Mouse (Mus musculus) cerebellum, adult 2 months (tissue): ENCODE data around the gene Dst. TPM values are rescaled to one million over a fixed set of nuclear protein-coding genes. Genes with fewer than 3 reads are reported as not detected.

ENCODE experiments used
- DNase-seq, 2 experiments: peaks; one replicate each; pipeline ENCODE4 v3.0.0; 2021
- H3K27ac ChIP-seq: fragments of 200-500 bp; 2 replicates; pipeline ENCODE4 v1.5.1; 2012; ENCODE audit warnings: low read length, control low read depth, inconsistent platforms; ENCODE audit not compliant: insufficient read depth
- H3K27me3 ChIP-seq: fragments of 200-500 bp; 2 replicates; pipeline ENCODE4 v1.6.1; 2012; ENCODE audit warnings: inconsistent platforms, mild to moderate bottlenecking, low read length, moderate library complexity; ENCODE audit not compliant: control insufficient read depth, insufficient read depth
- H3K4me1 ChIP-seq: fragments of 200-500 bp; 2 replicates; pipeline ENCODE4 v1.6.1; 2011; ENCODE audit warnings: low read length; ENCODE audit not compliant: control insufficient read depth, insufficient read depth
- H3K4me3 ChIP-seq: fragments of 200-500 bp; replicated peaks from 2 replicates; pipeline ENCODE3; 2011; ENCODE audit warnings: mild to moderate bottlenecking, low read depth, low read length, control low read depth; ENCODE audit not compliant: insufficient read depth
- CTCF ChIP-seq: fragments of 200-500 bp; IDR thresholded peaks from 2 replicates; pipeline ENCODE4 v1.5.1; 2011; ENCODE audit warnings: low read depth, mild to moderate bottlenecking, control low read depth, low read length, moderate library complexity, borderline replicate concordance; ENCODE audit not compliant: insufficient read depth
- POLR2A ChIP-seq: fragments of 200-500 bp; IDR thresholded peaks from 2 replicates; pipeline ENCODE4 v1.6.1; 2011; ENCODE audit warnings: low read length, control low read depth, borderline replicate concordance; ENCODE audit not compliant: insufficient read depth
- WGBS: fragments of 180-500 bp; shearing (Covaris S2); methylation state at CpG from one replicate; pipeline ENCODE4 v1.1.7; 2018; 5-methylcytosine and 5-hydroxymethylcytosine counted together
- polyA plus RNA-seq: library from polyadenylated mRNA; depleted of rRNA; stranded (reverse); fragments of >200 nt; gene quantifications from 2 replicates; pipeline ENCODE4 v1.2.3, GENCODE M21; 2012

Dst gene
- polyA plus RNA-seq, 1 experiment, result 148 TPM

GRCm38 (mm10) chr1:33944977-33945750, 37.1 kb downstream of the Dst start:
- H3K4me3 ChIP-seq, result no peak overlapping the region
- H3K27ac ChIP-seq, result peak overlapping the region; percentile 63
- H3K4me1 ChIP-seq, result peaks cover 46% of the 10 kb centered on the region
- no peaks in the 10 kb centered on the region for H3K27me3 ChIP-seq
- no peak for DNase-seq
- TF ChIP-seq CTCF, result no peak
- TF ChIP-seq POLR2A, result no peak
- 64% methylated on average over 17 of the region's 17 CpGs for WGBS

GRCm38 (mm10) chr1:33945756-33946155, 37.7 kb downstream of the Dst start:
- Histone ChIP-seq H3K4me3 (no peak overlapping the region), H3K4me1 (peaks cover 43% of the 10 kb centered on the region), H3K27ac (peak overlapping the region; percentile 89), H3K27me3 (no peaks in the 10 kb centered on the region)
- WGBS, result 74% methylated on average over 6 of the region's 6 CpGs
- DNase-seq, result no peak
- no peak for TF ChIP-seq POLR2A

GRCm38 (mm10) chr1:33946601-33947395, 38.8 kb downstream of the Dst start:
- H3K4me3 ChIP-seq, result no peak overlapping the region
- TF ChIP-seq POLR2A, result no peak
- no peak for TF ChIP-seq CTCF
- peaks cover 36% of the 10 kb centered on the region for H3K4me1 ChIP-seq
- H3K27ac ChIP-seq, result peak overlapping the region; percentile 89
- peak; percentile 85 to 93 for DNase-seq
- no peaks in the 10 kb centered on the region for H3K27me3 ChIP-seq
- WGBS, result 17% methylated on average over 12 of the region's 12 CpGs

- TF ChIP-seq POLR2A (no peak), CTCF (peak; percentile 31; the same call in 1 of the 2 replicates)
- peaks cover 32% of the 10 kb centered on the region for H3K4me1 ChIP-seq
- no peaks in the 10 kb centered on the region for H3K27me3 ChIP-seq
- DNase-seq, result peak; percentile 56 to 70
- WGBS, result 54% methylated on average over 6 of the region's 6 CpGs
- H3K4me3 ChIP-seq, result no peak overlapping the region
- peak overlapping the region; percentile 89 for H3K27ac ChIP-seq
Observed at GRCm38 (mm10) chr1:33947838-33948237, 39.8 kb downstream of the Dst start.

GRCm38 (mm10) chr1:33948511-33948910, 40.5 kb downstream of the Dst start:
- TF ChIP-seq CTCF (no peak), POLR2A (no peak)
- Histone ChIP-seq H3K27ac (peak overlapping the region; percentile 61; the same call in 1 of the 2 replicates), H3K4me3 (no peak overlapping the region), H3K27me3 (no peaks in the 10 kb centered on the region), H3K4me1 (peaks cover 31% of the 10 kb centered on the region)
- DNase-seq, result no peak
- WGBS, result 48% methylated on average over 5 of the region's 5 CpGs

GRCm38 (mm10) chr1:33955626-33956025, 47.6 kb downstream of the Dst start:
- Histone ChIP-seq H3K4me3 (no peak overlapping the region), H3K4me1 (no peaks in the 10 kb centered on the region), H3K27me3 (no peaks in the 10 kb centered on the region), H3K27ac (no peak overlapping the region)
- DNase-seq, result peak in 1 of 2 experiments; percentile 64
- 47% methylated on average over 6 of the region's 6 CpGs for WGBS
- TF ChIP-seq CTCF (no peak), POLR2A (no peak)

GRCm38 (mm10) chr1:33960439-33960838, 52.4 kb downstream of the Dst start:
- no peak overlapping the region for H3K4me3 ChIP-seq
- no peak for DNase-seq
- TF ChIP-seq CTCF, result no peak
- TF ChIP-seq POLR2A, result no peak
- H3K27ac ChIP-seq, result no peak overlapping the region
- H3K27me3 ChIP-seq, result no peaks in the 10 kb centered on the region
- 49% methylated on average over 8 of the region's 8 CpGs for WGBS
- H3K4me1 ChIP-seq, result peaks cover 5% of the 10 kb centered on the region; the same call in 1 of the 2 replicates

- Histone ChIP-seq H3K27me3 (no peaks in the 10 kb centered on the region), H3K27ac (no peak overlapping the region), H3K4me3 (no peak overlapping the region), H3K4me1 (peaks cover 5% of the 10 kb centered on the region; the same call in 1 of the 2 replicates)
- TF ChIP-seq POLR2A (no peak), CTCF (peak; percentile 60; the same call in 1 of the 2 replicates)
- DNase-seq, result peak; percentile 68 to 77
- WGBS, result 19% methylated on average over 5 of the region's 5 CpGs
Observed at GRCm38 (mm10) chr1:33964643-33965042, 56.6 kb downstream of the Dst start.
